Mouse (Mus musculus) adrenal gland, postnatal 36 days (tissue): Measurements from ENCODE around the gene Hacd2. TPM values are rescaled to one million over a fixed set of nuclear protein-coding genes. Genes with fewer than 3 reads are reported as not detected.

Experiments used
- DNase-seq, 2 experiments: peaks; one replicate each; pipeline ENCODE4 v3.0.0; 2021; ENCODE audit warnings: mixed read lengths in 1 of 2
- long read RNA-seq, 2 experiments: library from polyadenylated mRNA; stranded (forward); transcript quantifications; one replicate each; pipeline ENCODE4 v2.0.0; 2021; ENCODE audit warnings: borderline sequencing depth in 2 of 2
- total RNA-seq, 2 experiments: library from RNA; stranded (reverse); gene quantifications; 2 replicates each; pipeline ENCODE4 v1.2.3; 2021

Hacd2 gene
- total RNA-seq, result 10 to 100 TPM; 49.2 to 52.9 TPM
- long read RNA-seq, experiment 1, partial matches to known transcripts, result 2 of 4 reads
- long read RNA-seq, experiment 1, other reads (novel, unspliced or antisense), result 1 of 4 reads
- long read RNA-seq, experiment 2, partial matches to known transcripts, result 3 of 5 reads
- long read RNA-seq, experiment 2, other reads (novel, unspliced or antisense), result 2 of 5 reads

DNA sequence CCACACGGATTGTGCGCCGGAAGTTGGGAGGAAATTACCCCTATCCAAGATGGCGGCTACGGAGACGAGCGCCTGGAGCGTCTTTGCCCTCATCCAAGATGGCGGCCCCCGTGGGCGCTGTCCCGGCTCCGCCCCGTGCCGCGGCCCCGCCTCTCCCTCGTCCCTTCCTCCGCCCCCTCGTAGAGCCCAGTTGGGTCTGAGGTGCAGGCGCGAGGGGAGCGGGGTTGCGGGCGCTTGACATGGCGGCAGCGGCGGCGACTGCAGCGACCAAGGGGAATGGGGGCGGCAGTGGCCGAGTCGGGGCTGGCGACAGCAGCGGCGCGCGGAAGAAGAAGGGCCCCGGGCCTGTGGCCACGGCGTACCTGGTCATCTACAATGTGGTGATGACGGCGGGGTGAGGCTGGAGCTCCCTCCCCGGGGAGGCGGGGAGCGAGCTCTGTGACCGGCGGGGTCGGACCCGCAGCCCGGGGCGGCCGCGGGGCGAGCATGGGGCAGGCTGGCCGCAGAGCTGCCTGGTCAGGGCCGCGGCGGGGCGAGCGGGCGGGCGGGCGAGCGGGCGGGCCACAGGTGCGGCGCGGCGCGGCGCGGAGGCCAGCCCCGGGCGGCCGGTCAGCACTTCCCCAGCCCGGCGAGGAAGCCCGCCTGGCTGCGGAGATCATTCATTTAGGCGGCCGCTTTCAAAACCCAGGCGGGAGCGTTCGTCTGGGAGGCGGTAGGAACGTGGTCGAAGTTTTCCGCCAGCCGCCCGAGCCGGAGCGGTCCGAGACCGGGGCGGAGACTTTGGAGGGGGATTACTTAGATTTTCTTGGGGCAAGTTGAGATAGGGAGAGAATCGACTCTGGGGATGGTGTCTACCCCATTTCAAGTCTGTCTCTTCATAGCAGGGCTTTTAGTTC, at the start of gene Hacd2:
Gene Hacd2, plus strand, starts transcription at position 187 of the 896 bp plus-strand sequence.
- DNase-seq, result peak; percentile 97 to 98

DNA sequence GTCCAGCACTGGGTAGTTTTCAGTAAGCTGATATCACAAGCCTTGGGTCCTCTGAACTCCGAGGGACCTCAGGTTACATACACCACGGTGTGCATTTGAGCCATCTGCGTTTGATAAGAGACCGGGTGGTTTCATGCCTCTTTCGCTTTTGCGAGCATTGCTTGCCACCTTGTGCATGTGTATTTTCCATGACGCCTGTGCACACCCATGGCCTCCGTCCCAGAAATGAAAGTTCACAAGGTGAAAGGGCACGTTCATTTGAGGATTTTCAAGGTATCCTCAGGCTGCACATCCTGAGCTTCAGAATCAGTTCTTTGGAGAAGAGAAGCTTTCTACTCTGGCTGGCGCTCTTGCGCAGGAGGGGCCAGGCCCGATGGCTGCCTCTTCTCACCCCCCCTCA, 49.8 kb upstream of the Hacd2 start:
- DNase-seq, result peak; percentile 28 to 43

DNA sequence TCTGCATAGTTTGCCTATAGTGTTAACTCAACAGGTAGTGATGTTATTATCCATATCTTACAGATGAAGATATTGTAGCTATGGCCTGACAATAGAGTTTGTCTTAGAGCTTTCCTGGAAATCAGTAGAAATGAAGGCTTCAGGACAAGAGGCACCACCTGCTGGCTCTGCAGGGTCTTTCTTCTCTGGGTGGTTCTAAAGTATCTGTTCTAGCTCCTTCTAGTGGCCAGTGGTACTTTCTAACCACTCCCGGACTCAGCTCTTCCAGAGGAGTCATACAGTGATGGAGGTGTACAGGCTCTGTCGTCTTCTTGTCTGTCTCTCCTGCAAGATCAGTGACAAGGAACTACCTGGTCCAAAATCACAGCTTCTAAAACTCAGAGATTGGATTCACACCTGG, 46.7 kb upstream of the Hacd2 start:
- DNase-seq, result no peak

DNA sequence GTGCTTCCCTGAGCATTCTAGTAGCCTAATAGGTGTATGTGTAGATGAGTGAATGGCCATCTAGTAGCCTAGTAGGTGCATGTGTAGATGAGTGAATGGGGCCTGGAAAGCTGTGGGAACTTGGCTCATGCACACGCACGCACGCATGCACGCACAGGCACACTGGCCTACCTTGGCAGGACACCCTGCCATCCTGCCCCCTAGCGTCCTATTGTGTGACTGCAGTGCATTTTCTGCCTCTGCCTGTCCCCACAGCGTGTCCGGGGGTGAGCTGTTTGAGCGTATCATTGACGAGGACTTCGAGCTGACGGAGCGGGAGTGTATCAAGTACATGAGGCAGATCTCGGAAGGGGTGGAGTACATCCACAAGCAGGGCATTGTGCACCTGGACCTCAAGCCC, 45.6 kb upstream of the Hacd2 start:
- DNase-seq, result peak; percentile 27 to 42

DNA sequence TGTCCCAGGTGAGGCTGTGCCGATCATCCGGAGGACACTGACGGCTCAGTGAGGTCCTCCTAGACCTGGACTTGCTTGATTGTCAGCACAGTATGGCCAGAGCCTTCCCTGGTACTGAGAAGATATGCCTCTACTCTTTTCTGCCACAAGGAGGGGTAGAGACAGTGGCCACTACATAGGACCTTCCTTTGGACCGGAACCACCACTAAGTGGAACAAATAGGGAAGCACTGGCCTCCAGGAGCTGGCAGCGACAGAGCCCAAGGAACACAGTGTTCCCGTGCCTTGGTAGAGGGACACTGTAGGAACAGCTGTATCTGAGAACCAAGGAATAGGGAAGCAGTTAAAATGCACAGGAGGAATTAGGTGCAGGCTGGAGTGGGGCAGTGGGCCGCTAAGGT, 44.2 kb upstream of the Hacd2 start:
- DNase-seq, result no peak

DNA sequence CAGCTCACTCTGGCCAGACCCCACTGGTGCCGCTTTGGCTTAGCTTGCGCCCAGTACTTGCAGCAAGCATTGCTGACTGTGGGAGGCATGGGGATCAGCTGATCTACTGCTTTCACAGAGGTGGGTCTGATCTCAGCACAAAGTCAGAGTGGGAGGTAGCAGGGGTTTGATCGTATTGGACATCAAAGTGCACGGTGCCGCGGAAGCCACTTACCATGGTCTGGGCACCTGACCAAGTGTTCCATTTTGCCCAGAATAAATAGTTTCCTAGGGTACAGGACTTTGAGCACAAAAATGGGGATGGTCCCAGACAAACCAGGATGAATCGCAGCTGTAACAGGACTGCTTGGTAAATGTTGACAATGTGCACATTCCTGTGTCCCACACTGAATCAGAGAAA, 41.2 kb upstream of the Hacd2 start:
- no peak for DNase-seq

DNA sequence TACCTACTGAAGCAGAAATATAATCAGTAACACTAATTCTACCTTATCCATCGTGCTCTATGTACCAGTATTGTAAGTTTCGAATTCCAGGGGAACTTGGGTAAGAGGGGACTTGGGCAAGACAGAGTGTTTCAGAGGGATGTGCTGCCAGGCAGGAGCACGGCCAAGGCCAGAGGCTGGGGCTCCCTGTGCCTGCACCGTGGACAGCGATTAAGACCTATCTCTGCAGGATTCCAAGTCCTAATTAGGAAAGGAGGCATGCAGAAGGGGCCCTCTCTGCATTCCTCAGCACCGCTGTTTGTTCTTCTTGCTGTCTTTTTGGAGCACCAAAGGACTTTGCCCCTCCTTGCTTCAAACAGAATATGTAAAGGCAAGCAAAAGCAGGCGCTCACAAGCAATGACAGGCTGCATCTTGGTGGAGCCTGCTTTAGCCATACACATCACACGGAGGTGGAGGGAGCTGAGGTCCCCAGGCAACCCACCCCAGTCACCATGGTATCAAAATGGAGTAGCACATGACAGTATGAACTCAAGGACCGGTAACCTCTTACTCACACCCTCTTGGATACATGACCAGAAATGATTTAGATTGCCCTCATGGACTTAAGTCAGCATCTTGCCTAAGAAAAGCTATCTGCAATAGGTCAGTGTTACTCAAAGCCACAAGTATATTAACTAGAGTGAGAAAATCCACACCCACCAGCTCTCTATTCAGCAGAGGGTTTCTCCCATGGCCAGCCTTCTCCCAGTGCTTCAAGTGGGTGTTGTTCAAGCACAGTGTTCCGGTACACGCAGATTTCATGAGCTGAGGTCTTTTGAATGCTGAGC, 37.8 kb upstream of the Hacd2 start:
- peak in 1 of 2 experiments; percentile 56 for DNase-seq

DNA sequence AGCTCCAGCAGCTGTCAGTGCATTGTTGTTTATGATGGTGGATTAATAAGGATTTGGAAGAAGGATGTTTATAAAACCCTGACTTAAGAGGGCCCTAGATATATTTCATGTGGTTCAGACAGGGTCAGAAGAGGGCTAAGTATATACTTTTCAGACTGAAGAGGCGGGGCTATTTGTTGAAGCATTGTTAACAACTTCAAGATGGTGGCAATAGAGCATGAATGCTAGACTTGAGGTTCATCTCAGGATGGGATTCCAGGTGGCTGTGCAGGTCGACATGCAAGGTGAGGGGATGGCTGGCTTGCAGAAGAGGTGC, 37.2 kb upstream of the Hacd2 start:
- DNase-seq, result no peak

DNA sequence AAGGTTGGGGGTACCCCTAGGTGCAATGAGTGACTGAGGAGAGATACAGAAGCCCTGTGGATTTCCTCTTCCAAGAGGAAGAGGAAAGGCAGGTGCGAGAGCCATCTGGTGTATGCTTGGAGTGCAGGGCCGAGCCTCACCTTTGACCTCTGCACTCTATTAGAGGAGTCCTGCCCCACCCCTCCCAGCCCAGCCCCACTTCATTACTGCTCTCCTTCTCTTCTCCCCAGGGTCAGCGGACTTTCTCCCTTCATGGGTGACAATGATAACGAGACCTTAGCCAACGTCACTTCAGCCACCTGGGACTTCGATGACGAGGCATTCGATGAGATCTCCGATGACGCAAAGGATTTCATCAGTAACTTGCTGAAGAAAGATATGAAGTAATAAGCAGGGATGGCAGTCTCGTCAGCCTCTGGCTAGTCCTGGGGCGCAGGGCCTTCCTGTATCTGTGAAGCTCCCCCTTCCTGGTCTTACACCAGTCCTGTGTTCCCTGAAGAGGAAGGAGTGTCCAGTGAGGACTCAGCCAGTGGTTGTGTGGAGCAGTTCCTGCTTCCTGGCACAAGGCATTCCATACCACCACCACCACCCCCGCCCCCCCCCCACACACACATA, 35.9 kb upstream of the Hacd2 start:
- DNase-seq, result no peak

DNA sequence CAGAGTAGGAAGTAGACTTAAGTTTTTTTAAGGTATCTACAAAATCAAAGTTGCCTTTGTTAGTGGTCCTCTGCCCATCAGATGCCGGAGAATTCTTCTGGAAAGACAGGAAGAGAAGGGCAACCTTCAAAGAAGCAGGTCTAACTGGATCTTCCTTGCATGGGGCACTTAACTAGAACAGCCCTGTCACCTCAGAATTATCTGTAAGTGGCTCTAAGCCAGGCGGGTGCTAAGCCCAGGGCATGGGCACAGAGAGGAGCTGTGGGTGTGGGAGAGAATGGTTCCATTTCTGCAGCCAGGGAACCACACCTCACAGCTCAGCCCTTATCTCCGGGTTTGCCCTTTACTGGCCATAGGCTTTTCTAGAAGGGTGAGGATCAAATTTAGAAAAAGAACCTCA, 30.9 kb upstream of the Hacd2 start:
- DNase-seq, result no peak

DNA sequence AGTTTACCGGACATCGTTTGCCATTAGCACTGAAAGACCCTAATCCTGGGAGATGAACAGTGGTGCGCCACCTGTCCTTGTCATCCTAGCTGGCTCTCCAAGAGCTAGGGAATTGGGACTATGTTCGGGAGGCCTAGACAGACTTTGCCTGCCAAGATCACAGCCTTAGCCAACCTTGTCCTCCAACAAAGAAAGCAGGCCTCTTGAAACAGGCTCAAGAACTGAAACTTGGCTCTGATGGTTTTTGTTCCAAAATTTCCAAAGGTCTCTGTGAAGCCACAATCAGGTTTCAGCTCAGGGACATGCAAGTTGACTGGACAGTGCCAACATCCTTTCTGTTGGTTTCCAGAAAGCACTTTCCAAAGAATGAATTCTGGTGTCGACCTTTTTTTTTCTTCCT, 29.4 kb upstream of the Hacd2 start:
- no peak for DNase-seq

DNA sequence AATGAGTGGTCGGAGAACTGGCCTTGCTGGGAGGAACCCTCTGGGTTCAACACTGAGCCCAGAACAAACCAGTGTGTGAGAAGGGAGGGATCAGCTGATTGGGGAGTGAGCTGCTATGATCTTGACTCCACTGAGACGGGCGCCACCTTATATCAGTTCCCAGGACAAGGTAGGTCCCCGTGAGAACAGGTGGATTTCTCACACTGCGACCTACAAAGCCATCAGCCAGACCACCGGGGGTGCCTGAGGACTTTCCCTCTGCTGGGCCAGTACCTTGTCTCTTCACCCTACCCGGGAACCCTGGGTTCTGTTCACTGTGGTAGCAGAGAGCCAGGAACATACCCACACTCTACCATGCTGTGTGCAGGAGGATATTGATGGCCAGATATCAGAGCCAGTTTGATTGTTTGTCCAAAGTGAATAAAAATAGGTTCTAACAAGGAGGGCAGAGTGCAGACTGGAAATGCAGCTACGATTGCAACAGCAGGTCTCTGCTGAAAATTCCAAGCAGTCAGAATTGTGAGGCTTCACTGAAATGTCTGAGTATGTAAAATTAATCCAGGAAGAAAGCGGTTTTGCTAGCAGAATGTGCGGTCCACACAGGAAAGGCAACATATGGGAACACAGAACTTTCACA, 28.4 kb upstream of the Hacd2 start:
- no peak for DNase-seq

DNA sequence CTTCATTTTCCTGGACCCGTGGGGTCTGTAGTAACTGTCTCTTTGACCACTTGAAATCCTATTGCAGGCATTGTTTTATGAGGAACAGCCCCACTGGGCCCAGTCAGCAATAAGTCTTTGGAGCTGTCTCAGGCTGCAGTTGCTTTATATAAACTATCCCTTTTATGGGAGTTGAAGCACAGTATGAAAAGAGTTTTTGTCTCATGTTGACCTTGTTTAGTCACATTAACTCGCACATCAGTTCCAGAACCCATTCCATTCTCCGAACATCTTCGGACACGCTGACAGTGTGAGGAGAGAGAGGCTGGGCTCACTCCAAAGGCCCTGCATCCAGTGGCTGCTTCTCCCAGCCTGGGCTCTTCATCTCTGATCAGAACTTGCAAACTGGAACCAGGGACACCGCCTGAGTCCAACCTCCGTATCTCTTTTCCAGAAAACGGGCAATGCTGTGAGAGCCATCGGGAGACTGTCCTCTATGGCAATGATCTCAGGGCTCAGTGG, 27.5 kb upstream of the Hacd2 start:
- DNase-seq, result no peak

DNA sequence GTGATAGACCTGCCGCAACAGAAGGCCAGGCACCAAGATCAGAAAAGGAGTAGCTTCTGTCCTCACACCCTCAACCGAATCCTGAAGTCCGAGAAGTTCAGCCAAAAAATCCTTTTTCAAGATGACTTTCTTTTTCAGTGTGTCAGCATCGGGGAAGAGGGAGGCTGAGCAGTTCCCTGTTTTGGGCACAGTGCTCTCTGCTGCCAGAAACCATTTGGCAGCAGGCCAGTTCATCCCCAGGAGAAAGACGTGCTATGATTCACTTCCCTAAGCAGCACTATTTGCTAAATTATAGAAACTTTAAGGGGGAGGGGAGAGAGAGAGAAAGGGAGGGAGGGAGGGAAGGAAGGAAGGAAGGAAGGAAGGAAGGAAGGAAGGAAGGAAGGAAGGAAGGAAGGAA, 26.1 kb upstream of the Hacd2 start:
- DNase-seq, result peak; percentile 89 to 92

DNA sequence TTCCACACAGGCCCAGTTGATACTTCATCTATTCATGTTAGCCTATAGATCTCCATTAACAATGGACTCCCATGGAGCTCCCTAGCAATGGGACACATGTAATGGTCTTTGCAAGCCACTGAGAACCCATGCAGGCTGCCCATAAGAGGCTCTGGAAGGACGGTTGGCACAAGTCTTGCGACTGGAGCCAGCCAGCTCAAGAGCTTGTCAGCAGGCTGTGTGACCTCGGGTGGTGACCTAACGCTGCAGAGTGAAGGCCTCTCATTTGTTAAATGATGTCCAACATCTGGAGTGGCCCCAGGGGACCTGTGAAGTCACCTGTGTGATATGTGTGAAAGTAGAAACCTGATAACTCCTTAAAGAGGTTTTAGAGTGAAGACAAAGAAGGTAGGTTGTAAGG, 25.2 kb upstream of the Hacd2 start:
- peak; percentile 56 to 68 for DNase-seq

DNA sequence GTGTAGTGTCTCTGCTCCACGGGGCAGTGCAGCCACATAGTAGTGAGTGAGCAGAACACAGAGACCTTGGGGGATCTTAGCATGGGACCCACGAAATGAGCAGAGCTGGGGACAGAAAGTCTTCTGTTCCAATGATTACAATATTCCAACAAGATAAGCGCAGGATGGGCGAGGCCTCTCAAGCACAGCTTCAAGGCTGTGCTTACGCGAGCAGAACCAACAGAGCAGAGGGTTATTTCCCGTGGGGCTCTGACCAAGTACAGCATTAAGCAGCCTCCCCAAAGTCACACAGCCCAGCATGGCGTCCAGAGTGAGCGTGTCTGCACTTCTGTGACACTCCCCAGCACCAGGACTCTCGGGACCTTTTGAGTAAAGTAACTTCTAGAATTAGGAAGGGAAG, 24.7 kb upstream of the Hacd2 start:
- DNase-seq, result peak; percentile 28 to 55

DNA sequence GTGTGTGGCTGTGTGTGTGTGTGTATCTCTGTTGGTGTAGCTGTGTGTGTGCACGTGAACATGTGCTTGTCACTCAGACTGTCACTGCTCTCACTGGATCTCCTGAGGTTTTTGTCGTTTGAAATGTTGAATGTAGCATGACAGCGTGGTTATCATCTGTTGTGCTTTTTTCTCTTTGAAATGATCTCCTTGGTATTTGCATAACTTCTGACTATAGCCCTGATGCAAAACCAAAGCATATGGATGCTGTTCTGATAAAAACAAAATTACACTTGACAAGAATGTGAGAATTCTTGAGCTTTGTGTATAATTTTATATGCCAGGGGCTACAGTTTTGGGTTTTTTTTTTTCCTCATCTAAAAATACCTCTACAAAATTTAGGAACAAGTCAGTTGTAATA, 23.2 kb upstream of the Hacd2 start:
- DNase-seq, result no peak

DNA sequence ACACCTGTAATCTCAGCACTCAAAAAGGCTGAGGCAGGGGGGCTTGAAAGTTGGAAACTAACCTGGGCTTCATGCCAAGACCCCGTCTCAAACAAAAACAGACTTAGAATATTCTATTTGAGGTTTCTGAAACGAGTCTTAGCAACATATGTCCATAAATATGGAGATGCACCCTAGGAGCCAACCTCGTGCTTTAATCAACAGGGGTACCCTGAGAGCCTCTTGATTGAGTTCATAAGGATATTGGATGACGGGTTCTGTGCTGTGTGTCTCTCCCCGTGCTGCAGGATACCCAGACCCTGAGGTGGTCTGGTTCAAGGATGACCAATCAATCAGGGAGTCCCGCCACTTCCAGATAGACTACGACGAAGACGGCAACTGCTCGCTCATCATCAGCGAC, 22.2 kb upstream of the Hacd2 start:
- DNase-seq, result no peak

DNA sequence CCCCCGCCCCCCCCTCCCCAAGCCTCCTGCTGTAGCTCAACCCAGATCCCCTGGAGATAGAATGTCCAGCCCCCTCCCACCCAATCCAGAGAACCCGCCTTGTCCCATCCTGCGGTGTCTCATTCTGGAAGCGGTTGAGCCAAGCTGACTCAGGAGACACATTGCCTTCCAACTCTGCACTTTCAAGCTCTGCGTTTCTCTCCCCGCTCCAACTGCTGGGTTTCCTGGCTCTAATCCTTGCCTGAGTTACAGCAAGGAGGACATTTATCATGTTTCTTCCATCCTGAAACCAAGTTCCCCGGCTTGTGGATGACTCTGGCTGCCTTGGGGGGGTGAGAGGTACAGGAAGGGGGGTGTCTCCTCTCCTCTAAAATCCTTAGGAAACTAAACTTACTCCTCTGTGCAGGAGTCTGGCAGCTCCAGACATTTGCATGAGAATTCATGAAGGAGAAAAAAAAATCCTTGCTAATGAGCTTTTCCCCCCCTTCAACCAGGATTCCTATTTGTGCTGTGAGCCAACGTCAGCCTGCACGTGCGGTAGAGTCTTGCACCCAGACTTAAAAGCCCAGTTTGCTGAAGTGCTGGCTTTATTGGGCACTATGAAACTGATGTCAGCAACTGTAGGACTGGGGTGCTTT, 21.2 kb upstream of the Hacd2 start:
- peak; percentile 38 to 61 for DNase-seq

DNA sequence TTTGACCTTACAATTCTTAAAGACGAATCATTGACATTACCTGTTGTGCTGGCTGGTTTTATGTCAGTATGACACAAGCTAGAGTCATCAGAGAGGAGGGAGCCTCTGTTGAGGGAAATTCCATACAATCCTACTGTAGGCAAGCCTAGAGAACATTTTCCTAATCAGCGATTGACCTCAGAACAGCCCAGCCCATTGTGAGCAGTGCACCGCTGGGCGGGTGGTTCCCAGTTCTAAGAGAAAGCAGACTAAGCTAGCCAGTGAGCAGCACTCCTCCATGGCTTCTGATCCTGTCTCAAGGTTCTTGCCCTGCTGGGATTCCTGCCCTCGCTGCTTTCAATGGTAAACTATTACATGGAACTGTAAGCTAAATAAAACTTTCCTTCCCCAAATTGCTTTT, 17.9 kb upstream of the Hacd2 start:
- DNase-seq, result no peak

DNA sequence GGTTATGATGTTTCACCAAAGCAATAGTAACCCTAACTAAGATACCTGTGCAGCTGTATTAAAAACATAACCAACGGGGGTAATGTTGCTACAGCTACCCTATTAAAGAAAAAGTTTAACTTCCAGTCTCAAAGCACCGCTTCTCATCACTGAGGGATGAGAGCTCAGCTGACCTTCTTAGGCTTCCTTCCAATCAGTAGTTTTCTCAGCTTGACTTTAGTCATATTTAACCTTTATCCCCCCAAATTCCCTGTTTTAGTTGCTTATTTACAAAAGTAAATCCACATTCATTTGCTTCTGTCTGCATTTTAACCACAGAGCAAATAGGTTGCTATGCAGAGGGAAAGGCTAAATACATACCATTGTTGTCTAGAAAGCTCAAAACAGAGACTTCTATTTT, 17.5 kb upstream of the Hacd2 start:
- no peak for DNase-seq
